Mouse (Mus musculus) gastrocnemius, postnatal 36 days (tissue): ENCODE data around the gene Slc10a2. TPM values are rescaled to one million over a fixed set of nuclear protein-coding genes. Genes with fewer than 3 reads are reported as not detected.
"Not testable (repeated sequence)": the region's sequence is repeated elsewhere in the genome, so short reads cannot be mapped to it uniquely, and the experiment has no call there.

ENCODE experiments used
- DNase-seq, 2 experiments: peaks; one replicate each; pipeline ENCODE4 v3.0.0; 2022
- intact Hi-C: fragments of 180-260 bp; cut with DNase I; formaldehyde crosslinking; loops from one replicate; pipeline ENCODE4 v1.15.1; 2025
- long read RNA-seq, 2 experiments: library from polyadenylated mRNA; stranded (forward); transcript quantifications; one replicate each; pipeline ENCODE4 v2.0.0; 2021
- total RNA-seq, 2 experiments: library from RNA; stranded (reverse); gene quantifications; 2 replicates each; pipeline ENCODE4 v1.2.3; 2021

The Slc10a2 gene
- total RNA-seq, result not detected
- long read RNA-seq, experiment 1, result 0 reads
- long read RNA-seq, experiment 2, result 0 reads

GRCm38 (mm10) chr8:5105186-5105585 is at the start of gene Slc10a2:
Gene Slc10a2, minus strand, starts transcription at chr8:5105351.
- intact Hi-C loops, result no loop called here
- no peak for DNase-seq

- intact Hi-C loops, result no loop called here
- DNase-seq, result no peak
Observed at GRCm38 (mm10) chr8:5129322-5129829, 24.2 kb upstream of the Slc10a2 start.

GRCm38 (mm10) chr8:5106855-5107254 is 1.7 kb upstream of the Slc10a2 start:
- intact Hi-C loops, result no loop called here

GRCm38 (mm10) chr8:5095392-5095791 is 9.8 kb downstream of the Slc10a2 start:
- DNase-seq, result no peak
- intact Hi-C loops, result no loop called here

More at GRCm38 (mm10) chr8:5106855-5107254, 1.7 kb upstream of the Slc10a2 start:
- DNase-seq, result no peak

- not testable (repeated sequence) for DNase-seq
Observed at GRCm38 (mm10) chr8:5093991-5094390, 11.2 kb downstream of the Slc10a2 start.

GRCm38 (mm10) chr8:5073654-5074293 is 31.4 kb downstream of the Slc10a2 start:
- no peak for DNase-seq
- intact Hi-C loops, result no loop called here

More at GRCm38 (mm10) chr8:5093991-5094390, 11.2 kb downstream of the Slc10a2 start:
- intact Hi-C loops, result not testable (repeated sequence)

GRCm38 (mm10) chr8:5058888-5059287 is 46.3 kb downstream of the Slc10a2 start:
- intact Hi-C loops, result no loop called here
- no peak for DNase-seq

- intact Hi-C loops, DNase-seq: not testable (repeated sequence)
Observed at GRCm38 (mm10) chr8:5044361-5044900, 60.7 kb downstream of the Slc10a2 start.

GRCm38 (mm10) chr8:5038811-5039561 is 66.2 kb downstream of the Slc10a2 start:
- intact Hi-C loops, result no loop called here

More at GRCm38 (mm10) chr8:5038811-5039561, 66.2 kb downstream of the Slc10a2 start:
- no peak for DNase-seq
